Mouse (Mus musculus): Measurements from ENCODE around the gene Jph4.

- no peak for TF ChIP-seq CTCF (IDR thresholded peaks at IDR 0.05; ENCODE audit: low read depth, low read length)
- no peak for TF ChIP-seq GATA2 (IDR thresholded peaks at IDR 0.05; ENCODE audit: borderline replicate concordance, low read depth, low read length)
- no peak for TF ChIP-seq POLR2AphosphoS5 (IDR thresholded peaks at IDR 0.05; ENCODE audit: insufficient replicate concordance, low read depth, low read length)
- TF ChIP-seq TAL1 (conservative IDR thresholded peaks at IDR 0.05; ENCODE audit: low read depth, low read length): no peak
Measured at GRCm38 (mm10) chr14:55105386-55105785, 11.3 kb downstream of the Jph4 start.

All from G1E (cell line).